Mouse (Mus musculus): ENCODE measurements around the gene Ak5. TPM values are rescaled to one million over a fixed set of nuclear protein-coding genes. Genes with fewer than 3 reads are reported as not detected.

Ak5 gene
- polyA plus RNA-seq, 1 experiment: not detected

GRCm38 (mm10) chr3:152667356-152668211 is 576 bp downstream of the Ak5 start:
- Histone ChIP-seq H3K27ac (ENCODE audit: control insufficient read depth, insufficient read depth, low read depth, low read length, poor library complexity) (no peak overlapping the region; the same call in 1 of the 2 replicates), H3K4me1 (ENCODE audit: control insufficient read depth, insufficient read depth, low read length) (no peaks in the 10 kb centered on the region), H3K4me3 (replicated peaks; ENCODE audit: control insufficient read depth, low read depth, low read length) (no peak overlapping the region)
- TF ChIP-seq POLR2A (IDR thresholded peaks at IDR 0.05; ENCODE audit: borderline replicate concordance, control insufficient read depth, low read depth, low read length) (no peak), CTCF (IDR thresholded peaks at IDR 0.05; ENCODE audit: control insufficient read depth, insufficient read depth, low read length) (no peak)
- WGBS: 5% methylated on average over 77 of the region's 82 CpGs

GRCm38 (mm10) chr3:152666991-152667355 is 1.2 kb downstream of the Ak5 start:
- TF ChIP-seq POLR2A (IDR thresholded peaks at IDR 0.05; ENCODE audit: borderline replicate concordance, control insufficient read depth, low read depth, low read length) (no peak), CTCF (IDR thresholded peaks at IDR 0.05; ENCODE audit: control insufficient read depth, insufficient read depth, low read length) (no peak)
- 6% methylated on average over 16 of the region's 16 CpGs for WGBS
- no peak overlapping the region for H3K27ac ChIP-seq (ENCODE audit: control insufficient read depth, insufficient read depth, low read depth, low read length, poor library complexity)
- H3K4me1 ChIP-seq (ENCODE audit: control insufficient read depth, insufficient read depth, low read length): no peaks in the 10 kb centered on the region
- no peak overlapping the region for H3K4me3 ChIP-seq (replicated peaks; ENCODE audit: control insufficient read depth, low read depth, low read length)

GRCm38 (mm10) chr3:152658592-152658991 is 9.6 kb downstream of the Ak5 start:
- Histone ChIP-seq H3K27ac (ENCODE audit: control insufficient read depth, insufficient read depth, low read depth, low read length, poor library complexity) (no peak overlapping the region), H3K4me3 (replicated peaks; ENCODE audit: control insufficient read depth, low read depth, low read length) (no peak overlapping the region), H3K4me1 (ENCODE audit: control insufficient read depth, insufficient read depth, low read length) (no peaks in the 10 kb centered on the region)
- TF ChIP-seq CTCF (IDR thresholded peaks at IDR 0.05; ENCODE audit: control insufficient read depth, insufficient read depth, low read length) (no peak), POLR2A (IDR thresholded peaks at IDR 0.05; ENCODE audit: borderline replicate concordance, control insufficient read depth, low read depth, low read length) (no peak)
- 74% methylated on average over 2 of the region's 2 CpGs for WGBS

- no peak overlapping the region for H3K4me3 ChIP-seq (replicated peaks; ENCODE audit: control insufficient read depth, low read depth, low read length)
- H3K4me1 ChIP-seq (ENCODE audit: control insufficient read depth, insufficient read depth, low read length): no peaks in the 10 kb centered on the region
- 62% methylated on average over 2 of the region's 2 CpGs for WGBS
- no peak overlapping the region for H3K27ac ChIP-seq (ENCODE audit: control insufficient read depth, insufficient read depth, low read depth, low read length, poor library complexity)
- no peak for TF ChIP-seq CTCF (IDR thresholded peaks at IDR 0.05; ENCODE audit: control insufficient read depth, insufficient read depth, low read length)
- no peak for TF ChIP-seq POLR2A (IDR thresholded peaks at IDR 0.05; ENCODE audit: borderline replicate concordance, control insufficient read depth, low read depth, low read length)
These were observed 16.2 kb downstream of the Ak5 start for GRCm38 (mm10) chr3:152651991-152652390.

GRCm38 (mm10) chr3:152644610-152645009 is 23.6 kb downstream of the Ak5 start:
- H3K4me3 ChIP-seq (replicated peaks; ENCODE audit: control insufficient read depth, low read depth, low read length): no peak overlapping the region
- no peak for TF ChIP-seq POLR2A (IDR thresholded peaks at IDR 0.05; ENCODE audit: borderline replicate concordance, control insufficient read depth, low read depth, low read length)
- TF ChIP-seq CTCF (IDR thresholded peaks at IDR 0.05; ENCODE audit: control insufficient read depth, insufficient read depth, low read length): no peak
- H3K27ac ChIP-seq (ENCODE audit: control insufficient read depth, insufficient read depth, low read depth, low read length, poor library complexity): no peak overlapping the region
- 77% methylated on average over 5 of the region's 5 CpGs for WGBS
- no peaks in the 10 kb centered on the region for H3K4me1 ChIP-seq (ENCODE audit: control insufficient read depth, insufficient read depth, low read length)

GRCm38 (mm10) chr3:152625061-152625820 is 42.9 kb downstream of the Ak5 start:
- H3K4me3 ChIP-seq (replicated peaks; ENCODE audit: control insufficient read depth, low read depth, low read length): no peak overlapping the region
- H3K27ac ChIP-seq (ENCODE audit: control insufficient read depth, insufficient read depth, low read depth, low read length, poor library complexity): no peak overlapping the region
- no peaks in the 10 kb centered on the region for H3K4me1 ChIP-seq (ENCODE audit: control insufficient read depth, insufficient read depth, low read length)
- no peak for TF ChIP-seq CTCF (IDR thresholded peaks at IDR 0.05; ENCODE audit: control insufficient read depth, insufficient read depth, low read length)
- no peak for TF ChIP-seq POLR2A (IDR thresholded peaks at IDR 0.05; ENCODE audit: borderline replicate concordance, control insufficient read depth, low read depth, low read length)
- 83% methylated on average over 10 of the region's 10 CpGs for WGBS

GRCm38 (mm10) chr3:152620534-152620933 is 47.6 kb downstream of the Ak5 start:
- Histone ChIP-seq H3K4me3 (replicated peaks; ENCODE audit: control insufficient read depth, low read depth, low read length) (no peak overlapping the region), H3K4me1 (ENCODE audit: control insufficient read depth, insufficient read depth, low read length) (no peaks in the 10 kb centered on the region), H3K27ac (ENCODE audit: control insufficient read depth, insufficient read depth, low read depth, low read length, poor library complexity) (no peak overlapping the region)
- WGBS: 79% methylated on average over 11 of the region's 11 CpGs
- no peak for TF ChIP-seq POLR2A (IDR thresholded peaks at IDR 0.05; ENCODE audit: borderline replicate concordance, control insufficient read depth, low read depth, low read length)

GRCm38 (mm10) chr3:152620058-152620457 is 48.1 kb downstream of the Ak5 start:
- H3K4me3 ChIP-seq (replicated peaks; ENCODE audit: control insufficient read depth, low read depth, low read length): no peak overlapping the region
- 88% methylated on average over 11 of the region's 11 CpGs for WGBS
- TF ChIP-seq POLR2A (IDR thresholded peaks at IDR 0.05; ENCODE audit: borderline replicate concordance, control insufficient read depth, low read depth, low read length): no peak
- TF ChIP-seq CTCF (IDR thresholded peaks at IDR 0.05; ENCODE audit: control insufficient read depth, insufficient read depth, low read length): no peak
- H3K27ac ChIP-seq (ENCODE audit: control insufficient read depth, insufficient read depth, low read depth, low read length, poor library complexity): no peak overlapping the region
- no peaks in the 10 kb centered on the region for H3K4me1 ChIP-seq (ENCODE audit: control insufficient read depth, insufficient read depth, low read length)
